Mouse (Mus musculus): ENCODE data around the gene Ccnt1.

DNA sequence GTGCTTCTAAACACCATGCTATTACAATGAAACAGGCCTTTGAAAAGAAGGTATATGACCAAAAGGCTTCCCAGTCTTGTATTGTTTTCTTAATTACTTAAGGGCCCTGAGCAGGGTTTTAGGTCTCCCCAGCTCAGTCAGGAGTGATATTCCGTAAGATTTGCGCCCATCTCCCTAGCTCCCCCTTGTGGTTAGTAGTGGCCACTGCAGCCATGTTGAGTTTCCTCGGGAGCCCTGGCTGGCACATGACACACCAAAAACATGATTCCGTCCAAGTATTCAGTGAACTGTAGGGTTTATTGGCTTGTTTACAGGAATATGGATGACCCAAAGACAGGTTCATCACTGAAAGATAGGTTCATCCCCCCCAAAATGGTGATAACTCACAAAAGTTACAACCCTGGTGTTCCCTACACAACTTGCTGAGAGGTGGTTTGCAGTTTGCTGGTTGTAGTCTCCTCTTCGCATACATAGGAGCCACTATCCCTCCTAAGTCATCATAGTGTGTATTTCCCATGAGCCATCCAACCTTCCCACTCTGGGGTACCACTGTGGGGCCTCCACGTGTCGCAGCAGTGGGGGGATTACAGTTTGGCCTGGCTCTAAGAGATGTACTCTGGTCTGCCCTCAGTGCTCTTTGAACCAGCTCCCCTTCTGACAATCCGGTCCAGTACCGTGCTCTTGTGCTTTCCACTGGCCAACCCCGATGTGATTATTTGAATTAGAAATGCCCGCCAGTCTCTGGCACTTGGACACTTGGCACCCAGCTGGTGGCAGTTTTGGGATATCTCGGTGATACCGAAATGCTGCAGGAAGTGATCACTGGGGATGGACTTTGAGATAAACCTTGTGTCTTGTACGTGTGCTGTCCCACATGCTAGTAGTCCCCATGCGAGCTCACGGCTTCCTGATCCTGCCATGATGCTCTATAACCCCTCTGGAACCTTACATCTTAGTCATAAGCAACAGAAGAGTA is 53.1 kb downstream of the Ccnt1 start:
- TF ChIP-seq CTCF (IDR thresholded peaks at IDR 0.05; ENCODE audit: extremely low read depth, insufficient read depth, insufficient read length, insufficient replicate concordance) (peak; percentile 74; the same call in 1 of the 2 replicates), POLR2A (IDR thresholded peaks at IDR 0.05; ENCODE audit: low read depth, low read length) (no peak)
